11 mouse cellular contexts compared by ENCODE assay signal in the genomic region with DNA sequence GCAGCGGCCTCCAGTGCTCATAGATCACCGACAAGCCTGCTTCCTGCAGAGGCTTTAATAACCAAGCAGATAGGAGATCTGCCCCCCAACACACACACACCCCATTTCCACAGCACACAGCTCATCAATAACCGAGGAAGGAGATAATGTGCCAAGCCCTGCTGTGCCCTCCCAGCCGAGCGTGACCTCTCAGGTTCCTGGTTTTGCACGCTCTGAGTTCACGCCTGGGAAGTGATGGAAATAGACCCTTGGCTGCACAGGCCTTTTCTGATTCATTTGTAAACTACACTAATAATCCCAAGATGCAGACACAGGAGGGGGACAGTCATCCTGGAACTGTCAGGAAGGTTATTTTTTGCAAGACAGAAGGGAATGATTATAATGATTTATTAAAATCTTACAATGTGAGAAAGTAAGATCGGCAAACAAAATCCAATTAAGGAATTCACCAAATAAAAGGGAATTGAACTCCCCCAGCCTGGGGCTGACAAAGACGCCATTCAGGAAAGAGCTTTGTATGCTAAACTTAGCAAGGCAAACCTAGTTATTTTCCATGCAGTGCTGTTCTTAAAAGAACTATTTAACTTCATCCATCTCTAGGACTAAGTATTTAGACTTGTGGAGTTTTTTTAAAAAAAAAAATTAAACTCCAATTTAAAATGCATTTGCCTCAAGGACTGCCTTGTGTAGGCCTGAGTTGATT.
DNase-seq lines count a peak whose midpoint lies in the region; ATAC-seq and TF ChIP-seq lines count a peak whose summit lies in the region.
"Had no signal": no experiment of that assay in that cellular context is flagged by ENCODE, and none has a peak within 500 bp of the region (broad histone marks: within the 10 kb centered on the region; RNA-seq: fewer than 3 reads in every experiment).

No protein-coding gene starts in this region.

- no peak for TF ChIP-seq EP300 in stomach, postnatal 0 days (optimal IDR thresholded peaks at IDR 0.05)

- no peaks in the 10 kb centered on the region for H3K36me3 ChIP-seq in forebrain, embryonic 11.5 days (ENCODE audit: control insufficient read depth, insufficient read depth, low read length)
- no peaks in the 10 kb centered on the region for H3K36me3 ChIP-seq in forebrain, embryonic 16.5 days (ENCODE audit: control insufficient read depth, insufficient read depth)
- no peaks in the 10 kb centered on the region for H3K36me3 ChIP-seq in stomach, embryonic 15.5 days
- H3K36me3 ChIP-seq in stomach, postnatal 0 days (ENCODE audit: control insufficient read depth, insufficient read depth, low read length) = no peaks in the 10 kb centered on the region
- H3K36me3 ChIP-seq in midbrain, embryonic 11.5 days (ENCODE audit: control insufficient read depth, insufficient read depth, low read length) = no peaks in the 10 kb centered on the region
- H3K36me3 ChIP-seq in intestine, embryonic 16.5 days (ENCODE audit: control insufficient read depth, insufficient read depth, low read length) = no peaks in the 10 kb centered on the region

- ATAC-seq in forebrain, embryonic 11.5 days (replicated peaks; ENCODE audit: low FRiP score) = 0 out of 2 replicates have a peak, but pooled peaks have one; percentile 38
- ATAC-seq in forebrain, embryonic 16.5 days = no peak
- no peak for ATAC-seq in stomach, embryonic 15.5 days (ENCODE audit: insufficient read depth, low FRiP score, low read depth)
- no peak for ATAC-seq in stomach, postnatal 0 days (ENCODE audit: low FRiP score, low TSS enrichment)
- ATAC-seq in midbrain, embryonic 11.5 days (ENCODE audit: low FRiP score) = no peak
- no peak for ATAC-seq in intestine, embryonic 16.5 days
- ATAC-seq in erythroid progenitor cell, adult 5-6 weeks (replicated peaks; ENCODE audit: low FRiP score, poor library complexity, severe bottlenecking) = no peak
- ATAC-seq: lung, postnatal 0 days had no signal

- no peak for TF ChIP-seq CTCF in stomach, postnatal 0 days (IDR thresholded peaks at IDR 0.05; ENCODE audit: low read depth)

- H3K4me3 ChIP-seq in forebrain, embryonic 11.5 days (ENCODE audit: low read depth, low read length) = no peak overlapping the region
- no peak overlapping the region for H3K4me3 ChIP-seq in forebrain, embryonic 16.5 days (replicated peaks; ENCODE audit: low read length)
- H3K4me3 ChIP-seq in stomach, embryonic 15.5 days (replicated peaks) = no peak overlapping the region
- no peak overlapping the region for H3K4me3 ChIP-seq in stomach, postnatal 0 days (ENCODE audit: low read depth, low read length)
- no peak overlapping the region for H3K4me3 ChIP-seq in midbrain, embryonic 11.5 days (ENCODE audit: low read depth, low read length)
- H3K4me3 ChIP-seq in intestine, embryonic 16.5 days (ENCODE audit: low read length) = no peak overlapping the region

- H3K9ac ChIP-seq in forebrain, embryonic 11.5 days (ENCODE audit: low read length) = no peak overlapping the region
- H3K9ac ChIP-seq in forebrain, embryonic 16.5 days (replicated peaks; ENCODE audit: low read depth, low read length) = no peak overlapping the region
- no peak overlapping the region for H3K9ac ChIP-seq in stomach, embryonic 15.5 days
- no peak overlapping the region for H3K9ac ChIP-seq in stomach, postnatal 0 days (ENCODE audit: low read length)
- peak overlapping the region; percentile 20; the same call in 1 of the 2 replicates for H3K9ac ChIP-seq in midbrain, embryonic 11.5 days (ENCODE audit: low read length)
- H3K9ac ChIP-seq in intestine, embryonic 16.5 days (ENCODE audit: low read depth, low read length) = no peak overlapping the region

- H3K9me3 ChIP-seq in forebrain, embryonic 11.5 days (ENCODE audit: control insufficient read depth, low read length) = no peaks in the 10 kb centered on the region
- H3K9me3 ChIP-seq in forebrain, embryonic 16.5 days (ENCODE audit: control insufficient read depth, low read length) = no peaks in the 10 kb centered on the region
- no peaks in the 10 kb centered on the region for H3K9me3 ChIP-seq in stomach, embryonic 15.5 days
- no peaks in the 10 kb centered on the region for H3K9me3 ChIP-seq in stomach, postnatal 0 days (ENCODE audit: control insufficient read depth, low read length)
- no peaks in the 10 kb centered on the region for H3K9me3 ChIP-seq in midbrain, embryonic 11.5 days (ENCODE audit: control insufficient read depth, low read length)
- no peaks in the 10 kb centered on the region for H3K9me3 ChIP-seq in intestine, embryonic 16.5 days (ENCODE audit: control insufficient read depth, low read length)

- no peak overlapping the region; the same call in 1 of the 2 replicates for H3K27ac ChIP-seq in forebrain, embryonic 11.5 days (ENCODE audit: low read depth, low read length)
- no peak overlapping the region for H3K27ac ChIP-seq in forebrain, embryonic 16.5 days (ENCODE audit: low read length)
- H3K27ac ChIP-seq in stomach, embryonic 15.5 days = 0 out of 2 replicates have a peak overlapping the region, but pooled peaks have one; percentile 5
- no peak overlapping the region for H3K27ac ChIP-seq in stomach, postnatal 0 days (replicated peaks)
- peak overlapping the region; percentile 8; the same call in 1 of the 2 replicates for H3K27ac ChIP-seq in midbrain, embryonic 11.5 days (ENCODE audit: low read depth, low read length)
- no peak overlapping the region for H3K27ac ChIP-seq in intestine, embryonic 16.5 days (ENCODE audit: low read length)

- H3K4me2 ChIP-seq in forebrain, embryonic 11.5 days (ENCODE audit: low read depth, low read length, severe bottlenecking) = no peak overlapping the region
- H3K4me2 ChIP-seq in forebrain, embryonic 16.5 days (ENCODE audit: low read length) = no peak overlapping the region
- no peak overlapping the region for H3K4me2 ChIP-seq in stomach, embryonic 15.5 days
- H3K4me2 ChIP-seq in stomach, postnatal 0 days (replicated peaks; ENCODE audit: low read depth) = no peak overlapping the region
- H3K4me2 ChIP-seq in midbrain, embryonic 11.5 days = no peak overlapping the region
- no peak overlapping the region for H3K4me2 ChIP-seq in intestine, embryonic 16.5 days (ENCODE audit: low read depth, low read length)

- H3K27me3 ChIP-seq in forebrain, embryonic 11.5 days (ENCODE audit: control insufficient read depth, insufficient read depth, low read length) = no peaks in the 10 kb centered on the region
- H3K27me3 ChIP-seq in forebrain, embryonic 16.5 days (replicated peaks; ENCODE audit: control insufficient read depth, insufficient read depth, low read length) = no peaks in the 10 kb centered on the region
- no peaks in the 10 kb centered on the region for H3K27me3 ChIP-seq in stomach, embryonic 15.5 days (replicated peaks)
- no peaks in the 10 kb centered on the region for H3K27me3 ChIP-seq in stomach, postnatal 0 days (ENCODE audit: control insufficient read depth, insufficient read depth, low read length)
- H3K27me3 ChIP-seq in midbrain, embryonic 11.5 days (ENCODE audit: control insufficient read depth, insufficient read depth, low read length) = no peaks in the 10 kb centered on the region
- no peaks in the 10 kb centered on the region for H3K27me3 ChIP-seq in intestine, embryonic 16.5 days (replicated peaks; ENCODE audit: control insufficient read depth, insufficient read depth, low read length)

- peak; percentile 49 for DNase-seq in forebrain, embryonic 11.5 days (ENCODE audit: low spot score)
- no peak for DNase-seq in stomach, postnatal 0 days (ENCODE audit: low spot score)
- DNase-seq in midbrain, embryonic 11.5 days (ENCODE audit: low spot score, missing footprints) = no peak
- no peak for DNase-seq in urinary bladder, adult 2 months (ENCODE audit: low spot score)
- DNase-seq: B cell, adult 2 months; gastrocnemius, postnatal 25 days had no signal

- 29% methylated on average over 9 of the region's 9 CpGs for WGBS in forebrain, embryonic 11.5 days
- 13% methylated on average over 9 of the region's 9 CpGs for WGBS in forebrain, embryonic 16.5 days
- WGBS in stomach, embryonic 15.5 days = 45% methylated on average over 9 of the region's 9 CpGs
- 42% methylated on average over 9 of the region's 9 CpGs for WGBS in stomach, postnatal 0 days
- WGBS in midbrain, embryonic 11.5 days = 20% methylated on average over 9 of the region's 9 CpGs
- WGBS in intestine, embryonic 16.5 days = 57% methylated on average over 9 of the region's 9 CpGs

- peaks cover 9% of the 10 kb centered on the region; the same call in 1 of the 2 replicates for H3K4me1 ChIP-seq in forebrain, embryonic 11.5 days (replicated peaks; ENCODE audit: control insufficient read depth, insufficient read depth, low read length)
- H3K4me1 ChIP-seq in forebrain, embryonic 16.5 days (replicated peaks; ENCODE audit: control insufficient read depth, insufficient read depth, low read length) = peaks cover 22% of the 10 kb centered on the region
- peaks cover 8% of the 10 kb centered on the region; the same call in 1 of the 2 replicates for H3K4me1 ChIP-seq in stomach, embryonic 15.5 days
- no peaks in the 10 kb centered on the region for H3K4me1 ChIP-seq in stomach, postnatal 0 days (replicated peaks; ENCODE audit: control insufficient read depth, insufficient read depth)
- peaks cover 22% of the 10 kb centered on the region for H3K4me1 ChIP-seq in midbrain, embryonic 11.5 days (ENCODE audit: control insufficient read depth, insufficient read depth, low read length)
- H3K4me1 ChIP-seq in intestine, embryonic 16.5 days (ENCODE audit: control insufficient read depth, insufficient read depth, low read length) = 0 out of 2 replicates have a peak, but pooled peaks cover 4% of the 10 kb centered on the region

Comparison
In these comparisons a context has a peak if more than half of its experiments do, and no peak if none do; other contexts are left out.
1. H3K27ac ChIP-seq: peak in stomach, embryonic 15.5 days (single experiment) and midbrain, embryonic 11.5 days (single experiment); none in forebrain, embryonic 11.5 days (single experiment), forebrain, embryonic 16.5 days (single experiment), stomach, postnatal 0 days (single experiment) and intestine, embryonic 16.5 days (single experiment).